Mouse (Mus musculus): ENCODE results near the gene Srp68. TPM values are rescaled to one million over a fixed set of nuclear protein-coding genes. Genes with fewer than 3 reads are reported as not detected.

Srp68 gene
- polyA plus RNA-seq, 1 experiment from 2014 or later, result 101 TPM

Other genes with a start within 250 kb of the Srp68 start
- 684 and 1,078 TPM in 2 replicates for gene H3f3b, start 246.3 kb downstream of the Srp68 start, polyA plus RNA-seq (2016; fragmentation: Nextera tagmentation; extraction: Ambion mirVana)
- 33.3 and 37.1 TPM in 2 replicates for gene Unk, start 243.9 kb downstream of the Srp68 start, polyA plus RNA-seq (2016; fragmentation: Nextera tagmentation; extraction: Ambion mirVana)
- 6.1 and 7.2 TPM in 2 replicates for gene Unc13d, start 196.3 kb downstream of the Srp68 start, polyA plus RNA-seq (2016; fragmentation: Nextera tagmentation; extraction: Ambion mirVana)
- 122 and 158 TPM in 2 replicates for gene Wbp2, start 187.2 kb downstream of the Srp68 start, polyA plus RNA-seq (2016; fragmentation: Nextera tagmentation; extraction: Ambion mirVana)
- 25.9 and 38.7 TPM in 2 replicates for gene Trim47, start 147.0 kb downstream of the Srp68 start, polyA plus RNA-seq (2016; fragmentation: Nextera tagmentation; extraction: Ambion mirVana)
- 3.6 and 3.8 TPM in 2 replicates for gene Trim65, start 143.1 kb downstream of the Srp68 start, polyA plus RNA-seq (2016; fragmentation: Nextera tagmentation; extraction: Ambion mirVana)
- gene Mrpl38, start 135.3 kb downstream of the Srp68 start, polyA plus RNA-seq (2016; fragmentation: Nextera tagmentation; extraction: Ambion mirVana), result 112 and 127 TPM in 2 replicates
- 27.7 and 30.6 TPM in 2 replicates for gene Fbf1, start 106.1 kb downstream of the Srp68 start, polyA plus RNA-seq (2016; fragmentation: Nextera tagmentation; extraction: Ambion mirVana)
- gene Ten1, start 75.4 kb downstream of the Srp68 start, polyA plus RNA-seq (2016; fragmentation: Nextera tagmentation; extraction: Ambion mirVana), result 87.6 and 99.5 TPM in 2 replicates
- 24.5 and 32.7 TPM in 2 replicates for gene Acox1, start 75.2 kb downstream of the Srp68 start, polyA plus RNA-seq (2016; fragmentation: Nextera tagmentation; extraction: Ambion mirVana)
- 0.67 and 1.5 TPM in 2 replicates for gene Evpl, start 36.1 kb downstream of the Srp68 start, polyA plus RNA-seq (2016; fragmentation: Nextera tagmentation; extraction: Ambion mirVana)
- 0.07 and 0.21 TPM in 2 replicates for gene Galr2, start 6.7 kb upstream of the Srp68 start, polyA plus RNA-seq (2016; fragmentation: Nextera tagmentation; extraction: Ambion mirVana)
- 48.7 and 56.4 TPM in 2 replicates for gene Exoc7, start 33.0 kb upstream of the Srp68 start, polyA plus RNA-seq (2016; fragmentation: Nextera tagmentation; extraction: Ambion mirVana)
- gene Foxj1, start 61.2 kb upstream of the Srp68 start, polyA plus RNA-seq (2016; fragmentation: Nextera tagmentation; extraction: Ambion mirVana), result 0.31 and 0.74 TPM in 2 replicates
- 7.3 and 8.5 TPM in 2 replicates for gene Rnf157, start 138.8 kb upstream of the Srp68 start, polyA plus RNA-seq (2016; fragmentation: Nextera tagmentation; extraction: Ambion mirVana)
- gene Ubald2, start 159.9 kb upstream of the Srp68 start, polyA plus RNA-seq (2016; fragmentation: Nextera tagmentation; extraction: Ambion mirVana), result 36.1 and 40.5 TPM in 2 replicates
- gene Qrich2, start 192.0 kb upstream of the Srp68 start, polyA plus RNA-seq (2016; fragmentation: Nextera tagmentation; extraction: Ambion mirVana), result 0.30 TPM in 1 of 2 replicates, not detected in the other
- gene Prpsap1, start 220.0 kb upstream of the Srp68 start, polyA plus RNA-seq (2016; fragmentation: Nextera tagmentation; extraction: Ambion mirVana), result 120 and 142 TPM in 2 replicates